In genomic region chr5:125545090-125545489, GRCm38 (mm10) we compare ENCODE assay signal across 24 mouse cellular contexts. TPM values are rescaled to one million over a fixed set of nuclear protein-coding genes. Genes with fewer than 3 reads are reported as not detected.
DNase-seq lines count a peak whose midpoint lies in the region; TF ChIP-seq lines count a peak whose summit lies in the region.
"Had no signal": no experiment of that assay in that cellular context is flagged by ENCODE, and none has a peak within 500 bp of the region (broad histone marks: within the 10 kb centered on the region; RNA-seq: fewer than 3 reads in every experiment).

No protein-coding gene starts in this region.

- no peak for TF ChIP-seq POLR2A in testis, adult 2 months (IDR thresholded peaks at IDR 0.05; ENCODE audit: control insufficient read depth, low read depth, low read length)
- no peak for TF ChIP-seq POLR2A in brain, embryonic 14.5 days (IDR thresholded peaks at IDR 0.05; ENCODE audit: borderline replicate concordance, extremely low read depth, insufficient read depth, insufficient read length, poor library complexity, severe bottlenecking)

- peaks cover 4% of the 10 kb centered on the region; the same call in 1 of the 2 replicates for H3K4me1 ChIP-seq in testis, adult 2 months (ENCODE audit: control insufficient read depth, insufficient read depth, low read length)
- H3K4me1 ChIP-seq: heart, embryonic 13.5 days; limb, embryonic 12.5 days; liver, embryonic 13.5 days had no signal

- DNase-seq in layer of hippocampus, adult 2 months (ENCODE audit: low spot score in 2 of 2): no peak
- DNase-seq in layer of hippocampus, adult 8-10 months (ENCODE audit: low spot score in 2 of 2): no peak
- DNase-seq in testis, postnatal 10 days (ENCODE audit: low spot score): no peak
- DNase-seq in brain, embryonic 14.5 days (ENCODE audit: low read depth): no peak
- no peak for DNase-seq in ovary, postnatal 10 days (ENCODE audit: low spot score)
- DNase-seq in heart, adult 8-10 months (ENCODE audit: low spot score): no peak
- DNase-seq: adrenal gland, postnatal 36 days; B cell, adult 2 months; cerebellum, adult 18-20 months; cerebellum, postnatal 14 days; heart, postnatal 14 days; kidney, adult 2 months; liver, embryonic 13.5 days; thymus, postnatal 14 days had no signal

- H3K36me3 ChIP-seq in testis, adult 2 months (ENCODE audit: control insufficient read depth, insufficient read depth, low read length): no peaks in the 10 kb centered on the region
- H3K36me3 ChIP-seq: heart, embryonic 13.5 days; hindbrain, embryonic 12.5 days; limb, embryonic 12.5 days; liver, embryonic 13.5 days; neural tube, embryonic 15.5 days had no signal

- H3K27ac ChIP-seq in layer of hippocampus, adult 2 months: no peak overlapping the region
- no peak overlapping the region for H3K27ac ChIP-seq in testis, adult 2 months (ENCODE audit: control insufficient read depth, insufficient read depth, low read depth, low read length)
- H3K27ac ChIP-seq: heart, embryonic 13.5 days; hindbrain, embryonic 12.5 days; kidney, postnatal 0 days; limb, embryonic 12.5 days; liver, embryonic 13.5 days; macrophage; neural tube, embryonic 15.5 days had no signal

- no peaks in the 10 kb centered on the region for H3K27me3 ChIP-seq in testis, adult 2 months (ENCODE audit: control insufficient read depth, insufficient read depth, low read length)

- no peak overlapping the region for H3K4me3 ChIP-seq in layer of hippocampus, adult 2 months
- H3K4me3 ChIP-seq in testis, adult 2 months (ENCODE audit: control insufficient read depth, low read depth, low read length): no peak overlapping the region
- H3K4me3 ChIP-seq: heart, embryonic 13.5 days; hindbrain, embryonic 12.5 days; limb, embryonic 12.5 days; liver, embryonic 13.5 days; neural tube, embryonic 15.5 days had no signal

- TF ChIP-seq CTCF in layer of hippocampus, adult 2 months (conservative IDR thresholded peaks at IDR 0.05): peak; percentile 57
- peak; percentile 32; the same call in 1 of the 2 replicates for TF ChIP-seq CTCF in testis, adult 2 months (IDR thresholded peaks at IDR 0.05; ENCODE audit: control insufficient read depth, insufficient read depth, insufficient replicate concordance, low read depth, low read length)
- 0 out of 2 replicates have a peak, but pooled peaks have one; percentile 18 for TF ChIP-seq CTCF in brain, embryonic 14.5 days (IDR thresholded peaks at IDR 0.05; ENCODE audit: borderline replicate concordance, extremely low read depth, insufficient read depth, insufficient read length)

RNA-seq across cellular contexts. Expression of gene Tmem132b, which starts 13.5 kb away (rescaled TPM):
- 100 to 1,000 TPM; 117 to 127 TPM for total RNA-seq in layer of hippocampus, adult 2 months (2021)
- total RNA-seq in layer of hippocampus, adult 8-10 months (2022): 100 to 1,000 TPM; 116 to 122 (median 119) TPM
- polyA plus RNA-seq in testis, adult 2 months (2012; rRNA removed): 0.09 and 0.13 TPM in 2 replicates
- polyA plus RNA-seq in brain, embryonic 14.5 days (2012; rRNA removed): 4.6 and 8.2 TPM in 2 replicates
- under 1 TPM in 3 of 4 experiments, not detected in 1; 0.03 to 0.31 (median 0.03) TPM for total RNA-seq in heart, adult 8-10 months (2022)
- total RNA-seq: CH12.LX; granulocyte monocyte progenitor cell, adult 5-6 weeks; heart, postnatal 14 days had no signal
- polyA plus RNA-seq: kidney, adult 2 months; lung, embryonic 16.5 days; macrophage had no signal

Comparison
In these comparisons a context has a peak if more than half of its experiments do, and no peak if none do; other contexts are left out.
1. RNA of gene Tmem132b, which starts 13.5 kb away (total RNA-seq): 117 to 127 TPM in layer of hippocampus, adult 2 months and 116 to 122 TPM in layer of hippocampus, adult 8-10 months; 0.03 to 0.31 TPM in heart, adult 8-10 months; every median in the first group is over 10 times any median in the second.
2. Peak in every context shown above with its lines, with median percentiles within 50 percentile points of each other: CTCF ChIP-seq.